Mouse (Mus musculus): ENCODE data around the gene Arhgdib. TPM values are rescaled to one million over a fixed set of nuclear protein-coding genes. Genes with fewer than 3 reads are reported as not detected.
A peak's percentile ranks its signal among the peaks of the same experiment; 100 is the strongest.
"Not testable (repeated sequence)": the region's sequence is repeated elsewhere in the genome, so short reads cannot be mapped to it uniquely, and the experiment has no call there.

The Arhgdib gene
- polyA plus RNA-seq, 1 experiment from 2014 or later = 145 TPM

DNA sequence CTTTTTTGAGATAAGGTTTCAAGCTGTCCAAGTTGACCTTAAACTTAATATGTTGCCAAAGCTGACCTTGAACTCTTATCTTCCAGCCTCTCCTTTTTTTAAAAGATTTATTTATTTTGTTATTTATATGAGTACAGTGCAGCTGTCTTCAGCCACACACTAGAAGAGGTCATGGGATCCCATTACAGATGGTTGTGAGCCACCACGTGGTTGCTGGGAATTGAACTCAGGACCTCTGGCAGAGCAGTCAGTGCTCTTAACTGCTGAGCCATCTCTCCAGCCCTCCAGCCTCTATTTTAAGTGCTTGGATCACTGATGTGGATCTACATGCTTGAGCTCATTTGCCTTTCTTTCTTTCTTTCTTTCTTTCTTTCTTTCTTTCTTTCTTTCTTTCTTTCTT is 56.9 kb downstream of the Arhgdib start:
- H3K4me2 ChIP-seq (replicated peaks); H3K9me3 ChIP-seq (replicated peaks); H3K36me3 ChIP-seq; H3K27me3 ChIP-seq; H3K9ac ChIP-seq; ATAC-seq (ENCODE audit: insufficient number of reproducible peaks, low FRiP score, low TSS enrichment, low read depth); H3K27ac ChIP-seq (replicated peaks); H3K4me3 ChIP-seq (replicated peaks): not testable (repeated sequence)
- H3K4me1 ChIP-seq = peaks cover 11% of the 10 kb centered on the region; the same call in 1 of the 2 replicates
- 50% methylated on average over 1 of the region's 1 CpGs for WGBS

DNA sequence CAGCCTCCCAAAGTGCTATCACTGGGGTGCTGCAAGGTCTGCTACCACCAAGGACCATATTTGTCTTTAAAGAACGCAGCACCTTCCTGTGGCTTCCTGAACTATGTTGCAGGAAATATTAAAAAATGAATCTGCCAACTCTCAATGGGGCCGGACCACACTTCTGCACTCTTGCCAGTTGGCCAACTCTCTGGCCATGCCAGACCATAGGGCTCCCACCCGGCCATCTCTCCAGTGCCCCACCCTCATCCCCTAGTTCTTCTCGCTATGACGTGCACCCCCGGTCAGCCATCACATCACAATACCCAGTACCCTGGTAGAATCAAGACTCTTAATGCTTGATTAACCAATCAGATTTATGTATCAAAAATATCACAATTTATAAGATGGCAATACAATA is 57.7 kb downstream of the Arhgdib start:
- 96% methylated on average over 6 of the region's 6 CpGs for WGBS
- no peak overlapping the region for H3K9ac ChIP-seq
- no peaks in the 10 kb centered on the region for H3K9me3 ChIP-seq (replicated peaks)
- H3K4me1 ChIP-seq = peaks cover 11% of the 10 kb centered on the region; the same call in 1 of the 2 replicates
- ATAC-seq (ENCODE audit: insufficient number of reproducible peaks, low FRiP score, low TSS enrichment, low read depth) = no peak
- no peak overlapping the region for H3K4me2 ChIP-seq (replicated peaks)
- no peak overlapping the region for H3K27ac ChIP-seq (replicated peaks)
- no peaks in the 10 kb centered on the region for H3K36me3 ChIP-seq
- H3K4me3 ChIP-seq (replicated peaks) = no peak overlapping the region
- no peaks in the 10 kb centered on the region for H3K27me3 ChIP-seq

DNA sequence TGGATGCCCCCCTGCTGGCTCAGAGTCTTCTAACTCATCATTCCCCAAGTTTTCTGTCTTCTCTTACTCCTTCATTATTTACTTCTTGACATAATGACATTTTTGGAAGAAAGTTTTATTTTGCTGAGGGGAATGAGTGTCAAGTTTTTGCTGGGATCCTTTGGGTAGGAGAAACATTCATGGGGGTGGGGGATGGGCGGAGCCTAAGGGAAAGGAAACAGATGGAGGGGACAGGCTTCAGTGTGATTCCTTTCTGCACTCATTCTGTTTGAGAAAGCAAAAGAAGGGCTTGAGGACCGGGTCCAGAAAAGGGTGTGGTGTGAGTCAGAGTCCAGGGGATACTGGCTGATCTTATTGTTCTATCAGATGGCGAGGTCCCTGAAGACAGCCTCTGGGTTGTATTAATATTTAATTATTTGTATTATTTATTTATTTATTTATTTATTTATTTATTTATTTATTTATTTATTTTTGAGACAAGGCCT is 58.2 kb downstream of the Arhgdib start:
- H3K4me3 ChIP-seq (replicated peaks) = no peak overlapping the region
- 71% methylated on average over 3 of the region's 3 CpGs for WGBS
- no peaks in the 10 kb centered on the region for H3K36me3 ChIP-seq
- no peaks in the 10 kb centered on the region for H3K27me3 ChIP-seq
- no peak overlapping the region for H3K4me2 ChIP-seq (replicated peaks)
- no peaks in the 10 kb centered on the region for H3K9me3 ChIP-seq (replicated peaks)
- no peak for ATAC-seq (ENCODE audit: insufficient number of reproducible peaks, low FRiP score, low TSS enrichment, low read depth)
- no peak overlapping the region for H3K9ac ChIP-seq
- H3K4me1 ChIP-seq = peaks cover 11% of the 10 kb centered on the region; the same call in 1 of the 2 replicates
- H3K27ac ChIP-seq (replicated peaks) = no peak overlapping the region

DNA sequence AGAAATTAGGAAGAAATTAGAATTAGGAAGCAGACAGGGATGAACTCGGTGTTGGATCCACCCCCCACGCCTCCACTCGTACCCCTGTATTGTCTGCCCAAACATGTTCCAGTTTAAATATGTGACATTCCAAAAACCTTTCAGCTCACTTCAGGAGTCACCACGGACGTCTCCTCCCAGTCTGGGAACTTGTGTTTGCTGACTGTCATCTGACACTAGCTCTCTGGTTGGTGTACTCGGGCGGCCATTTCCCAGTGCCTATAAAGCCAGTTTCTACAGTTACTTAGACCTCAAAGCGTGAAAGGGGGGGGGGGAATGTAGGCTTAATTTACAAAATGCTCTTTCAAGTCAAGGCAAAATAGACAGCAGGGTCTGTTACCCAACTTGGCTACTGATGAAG is 60.0 kb downstream of the Arhgdib start:
- Histone ChIP-seq H3K9ac (no peak overlapping the region), H3K4me3 (replicated peaks) (no peak overlapping the region), H3K36me3 (no peaks in the 10 kb centered on the region), H3K27me3 (no peaks in the 10 kb centered on the region), H3K4me1 (peaks cover 11% of the 10 kb centered on the region; the same call in 1 of the 2 replicates), H3K9me3 (replicated peaks) (no peaks in the 10 kb centered on the region), H3K27ac (replicated peaks) (no peak overlapping the region), H3K4me2 (replicated peaks) (no peak overlapping the region)
- 33% methylated on average over 8 of the region's 8 CpGs for WGBS
- ATAC-seq (ENCODE audit: insufficient number of reproducible peaks, low FRiP score, low TSS enrichment, low read depth) = no peak

DNA sequence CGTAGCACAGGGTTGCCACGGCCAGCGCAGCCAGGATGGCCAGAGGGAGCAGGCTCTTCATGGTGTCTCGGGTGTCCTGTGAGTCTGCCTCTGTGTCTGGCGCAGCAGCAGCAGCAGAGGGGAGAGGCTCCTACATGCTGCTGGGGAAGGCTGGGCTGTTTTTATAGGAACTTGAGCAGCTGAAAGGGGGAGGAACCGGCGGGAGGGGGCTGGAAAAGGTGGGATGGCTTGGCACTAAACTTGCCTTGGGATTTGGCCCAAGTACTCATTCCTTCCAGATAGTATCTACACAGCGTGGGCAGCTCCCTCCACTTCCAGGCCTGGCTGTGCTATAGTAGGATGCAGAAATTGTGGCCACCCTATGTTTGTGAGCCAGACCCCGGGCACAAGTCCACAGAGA is 66.0 kb downstream of the Arhgdib start, which contains the start of gene Mgp:
Gene Mgp (minus strand): TSS at position 154 of the 400 bp plus-strand sequence.
- H3K36me3 ChIP-seq = no peaks in the 10 kb centered on the region
- no peaks in the 10 kb centered on the region for H3K9me3 ChIP-seq (replicated peaks)
- H3K4me1 ChIP-seq = peaks cover 22% of the 10 kb centered on the region
- peak within 1 kb of the TSS; percentile 78 for H3K27ac ChIP-seq (replicated peaks)
- peak; percentile 87 for ATAC-seq (ENCODE audit: insufficient number of reproducible peaks, low FRiP score, low TSS enrichment, low read depth)
- 18% methylated on average over 9 of the region's 9 CpGs for WGBS
- peak within 1 kb of the TSS; percentile 45 for H3K4me2 ChIP-seq (replicated peaks)
- peak within 1 kb of the TSS; percentile 21; the same call in 1 of the 2 replicates for H3K9ac ChIP-seq
- no peaks in the 10 kb centered on the region for H3K27me3 ChIP-seq
- peak within 1 kb of the TSS; percentile 41 for H3K4me3 ChIP-seq (replicated peaks)

DNA sequence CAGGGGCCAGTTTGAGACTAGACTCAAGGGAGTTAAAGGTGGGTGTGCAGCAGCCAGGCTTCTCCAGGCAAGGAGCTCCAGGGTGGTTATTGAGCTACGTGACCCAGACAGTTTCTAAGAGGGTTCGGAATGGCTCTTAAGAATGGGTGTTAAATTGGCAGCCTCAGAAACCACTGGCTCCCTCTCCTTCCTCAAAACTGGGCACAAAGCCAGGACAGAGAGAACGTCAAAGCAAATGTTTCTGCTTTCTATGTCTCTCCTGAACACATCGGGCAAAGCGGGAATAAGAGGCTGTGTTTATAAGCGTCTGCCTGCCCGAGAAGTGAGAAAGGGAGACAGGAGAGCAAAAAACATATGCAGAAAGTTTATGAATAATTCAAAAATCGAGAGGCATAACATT is 67.1 kb downstream of the Arhgdib start:
- peak overlapping the region; percentile 71 for H3K27ac ChIP-seq (replicated peaks)
- no peaks in the 10 kb centered on the region for H3K36me3 ChIP-seq
- peak overlapping the region; percentile 26 for H3K4me3 ChIP-seq (replicated peaks)
- ATAC-seq (ENCODE audit: insufficient number of reproducible peaks, low FRiP score, low TSS enrichment, low read depth) = no peak
- 9% methylated on average over 8 of the region's 8 CpGs for WGBS
- H3K9ac ChIP-seq = 0 out of 2 replicates have a peak overlapping the region, but pooled peaks have one; percentile 9
- no peaks in the 10 kb centered on the region for H3K27me3 ChIP-seq
- H3K4me2 ChIP-seq (replicated peaks) = peak overlapping the region; percentile 18
- H3K4me1 ChIP-seq = peaks cover 22% of the 10 kb centered on the region
- H3K9me3 ChIP-seq (replicated peaks) = no peaks in the 10 kb centered on the region

Other genes with a start within 250 kb of the Arhgdib start
- 0.08 and 0.11 TPM in 2 replicates for gene Gucy2c, start 160.1 kb downstream of the Arhgdib start, polyA plus RNA-seq (2015; fragmentation: Nextera tagmentation; extraction: Ambion mirVana)
- 0.53 and 0.69 TPM in 2 replicates for gene Hist4h4, start 137.5 kb downstream of the Arhgdib start, polyA plus RNA-seq (2015; fragmentation: Nextera tagmentation; extraction: Ambion mirVana)
- gene H2afj, start 133.7 kb downstream of the Arhgdib start, polyA plus RNA-seq (2015; fragmentation: Nextera tagmentation; extraction: Ambion mirVana) = 151 and 155 TPM in 2 replicates
- gene BC049715, start 114.3 kb downstream of the Arhgdib start, polyA plus RNA-seq (2015; fragmentation: Nextera tagmentation; extraction: Ambion mirVana) = 1.2 and 3.7 TPM in 2 replicates
- 92.0 and 104 TPM in 2 replicates for gene Wbp11, start 113.7 kb downstream of the Arhgdib start, polyA plus RNA-seq (2015; fragmentation: Nextera tagmentation; extraction: Ambion mirVana)
- gene Smco3, start 106.4 kb downstream of the Arhgdib start, polyA plus RNA-seq (2015; fragmentation: Nextera tagmentation; extraction: Ambion mirVana) = 2.1 and 2.5 TPM in 2 replicates
- gene Art4, start 84.2 kb downstream of the Arhgdib start, polyA plus RNA-seq (2015; fragmentation: Nextera tagmentation; extraction: Ambion mirVana) = 3.0 and 3.3 TPM in 2 replicates
- gene Mgp, start 66.1 kb downstream of the Arhgdib start, polyA plus RNA-seq (2015; fragmentation: Nextera tagmentation; extraction: Ambion mirVana) = 211 and 283 TPM in 2 replicates
- 0.60 and 0.80 TPM in 2 replicates for gene Erp27, start 19.7 kb downstream of the Arhgdib start, polyA plus RNA-seq (2015; fragmentation: Nextera tagmentation; extraction: Ambion mirVana)
- not detected in 2 replicates for gene Pde6h, start 18.1 kb downstream of the Arhgdib start, polyA plus RNA-seq (2015; fragmentation: Nextera tagmentation; extraction: Ambion mirVana)
- 28.1 and 31.9 TPM in 2 replicates for gene Rerg, start 228.6 kb upstream of the Arhgdib start, polyA plus RNA-seq (2015; fragmentation: Nextera tagmentation; extraction: Ambion mirVana)